Mouse (Mus musculus) neutrophil, adult 59 days (primary cell): ENCODE results near the gene Gfi1. TPM values are rescaled to one million over a fixed set of nuclear protein-coding genes. Genes with fewer than 3 reads are reported as not detected.

ENCODE experiments used
- total RNA-seq, 2 experiments: library from RNA; stranded (reverse); gene quantifications; 1 replicate in 1 of 2; 2 replicates in 1 of 2; pipeline ENCODE4 v1.2.4; 2023

The Gfi1 gene
- 10 to 100 TPM; 20.5 to 21.1 TPM for total RNA-seq

GRCm38 (mm10) chr5:107725435-107726261 is at the start of gene Gfi1:
Gfi1 (minus strand) TSS chr5:107726036.

Other genes with a start within 250 kb of the Gfi1 start
- under 1 TPM in 1 of 2 experiments, not detected in 1; 0.13 TPM for gene Gm42669, start 218.4 kb downstream of the Gfi1 start, total RNA-seq
- gene 1700028K03Rik, start 191.3 kb downstream of the Gfi1 start, total RNA-seq, result not detected
- 10 to 100 TPM in 1 of 2 experiments, 1 to 10 TPM in 1; 7.4 to 10.2 TPM for gene Rpap2, start 128.7 kb downstream of the Gfi1 start, total RNA-seq
- 1 to 10 TPM; 1.8 to 3.2 TPM for gene Glmn, start 128.1 kb downstream of the Gfi1 start, total RNA-seq
- gene Ube2d2b, start 104.1 kb upstream of the Gfi1 start, total RNA-seq, result under 1 TPM in 1 of 2 experiments, not detected in 1; 0.20 TPM
- gene Evi5, start 149.1 kb upstream of the Gfi1 start, total RNA-seq, result 10 to 100 TPM; 35.0 to 36.4 TPM
- 10 to 100 TPM; 28.1 to 37.5 TPM for gene Rpl5, start 174.5 kb upstream of the Gfi1 start, total RNA-seq